Mouse (Mus musculus) gastrocnemius, postnatal 10 days (tissue): ENCODE results near the gene Parp8. TPM values are rescaled to one million over a fixed set of nuclear protein-coding genes. Genes with fewer than 3 reads are reported as not detected.

Source experiments
- DNase-seq: peaks from one replicate; pipeline ENCODE4 v3.0.0; 2021; ENCODE audit warnings: mixed read lengths
- long read RNA-seq, 2 experiments: library from polyadenylated mRNA; stranded (forward); transcript quantifications; one replicate each; pipeline ENCODE4 v2.0.0; 2021
- total RNA-seq, 2 experiments: library from RNA; stranded (reverse); gene quantifications; 2 replicates each; pipeline ENCODE4 v1.2.3; 2021

Parp8 gene
- 10 to 100 TPM; 18.4 to 21.9 TPM for total RNA-seq
- long read RNA-seq, experiment 1, partial matches to known transcripts, result 5 of 12 reads
- long read RNA-seq, experiment 1, other reads (novel, unspliced or antisense), result 5 of 12 reads
- long read RNA-seq, experiment 2, partial matches to known transcripts, result 1 of 6 reads
- long read RNA-seq, experiment 2, other reads (novel, unspliced or antisense), result 4 of 6 reads

GRCm38 (mm10) chr13:117025226-117026067 lies at the start of gene Parp8:
Gene Parp8, minus strand, starts transcription at chr13:117025537.
- peak; percentile 57 for DNase-seq

GRCm38 (mm10) chr13:117062628-117063315 lies 37.4 kb upstream of the Parp8 start:
- DNase-seq, result no peak

GRCm38 (mm10) chr13:117056466-117056865 lies 31.1 kb upstream of the Parp8 start:
- no peak for DNase-seq

- DNase-seq, result no peak
Observed at GRCm38 (mm10) chr13:117054811-117055496, 29.6 kb upstream of the Parp8 start.

- DNase-seq, result no peak
Observed at GRCm38 (mm10) chr13:117052748-117053147, 27.4 kb upstream of the Parp8 start.

GRCm38 (mm10) chr13:117048541-117048971 lies 23.2 kb upstream of the Parp8 start:
- DNase-seq, result no peak

- no peak for DNase-seq
Observed at GRCm38 (mm10) chr13:117043567-117043966, 18.2 kb upstream of the Parp8 start.

- DNase-seq, result peak; percentile 16
Observed at GRCm38 (mm10) chr13:117041021-117041420, 15.7 kb upstream of the Parp8 start.

- no peak for DNase-seq
Observed at GRCm38 (mm10) chr13:117036277-117036676, 10.9 kb upstream of the Parp8 start.

GRCm38 (mm10) chr13:117035121-117035520 lies 9.8 kb upstream of the Parp8 start:
- DNase-seq, result no peak

- DNase-seq, result no peak
Observed at GRCm38 (mm10) chr13:117034676-117035075, 9.3 kb upstream of the Parp8 start.

GRCm38 (mm10) chr13:117033676-117034308 lies 8.5 kb upstream of the Parp8 start:
- DNase-seq, result no peak

- no peak for DNase-seq
Observed at GRCm38 (mm10) chr13:117032402-117032801, 7.1 kb upstream of the Parp8 start.

GRCm38 (mm10) chr13:117031546-117031945 lies 6.2 kb upstream of the Parp8 start:
- DNase-seq, result no peak

GRCm38 (mm10) chr13:117028221-117028620 lies 2.9 kb upstream of the Parp8 start:
- no peak for DNase-seq

GRCm38 (mm10) chr13:117027336-117027735 lies 2.0 kb upstream of the Parp8 start:
- DNase-seq, result no peak

GRCm38 (mm10) chr13:117026276-117026780 lies 991 bp upstream of the Parp8 start:
- no peak for DNase-seq

GRCm38 (mm10) chr13:117024916-117025225 lies 466 bp downstream of the Parp8 start:
- no peak for DNase-seq

GRCm38 (mm10) chr13:117024127-117024915 lies 1.0 kb downstream of the Parp8 start:
- peak; percentile 70 for DNase-seq

- DNase-seq, result no peak
Observed at GRCm38 (mm10) chr13:117023346-117024050, 1.8 kb downstream of the Parp8 start.
